Mouse (Mus musculus) lung, postnatal 0 days (tissue): ENCODE measurements at regions not wholly inside any gene's neighbourhood (a gene's known extent, or its start where the extent isn't known, plus 50 kb on each side); places are given as distances from the start of the nearest gene placed in this dataset.
A peak's percentile ranks its signal among the peaks of the same experiment; 100 is the strongest.

ENCODE experiments used
- ATAC-seq: fragments of 200-750 bp; cut with Nextera tagmentation; 2 replicates; pipeline ENCODE4 v1.8.0; 2017; ENCODE audit warnings: moderate library complexity
- DNase-seq: peaks from one replicate; pipeline ENCODE4 v3.0.0-alpha.2; 2016; ENCODE audit warnings: low spot score
- H3K27ac ChIP-seq: fragments of 300-500 bp; sonication (generic); 2 replicates; pipeline ENCODE4 v1.5.1; 2014; ENCODE audit warnings: antibody characterized with exemption, mild to moderate bottlenecking, low read length, mixed read lengths
- H3K27me3 ChIP-seq: fragments of 300-500 bp; sonication (generic); replicated peaks from 2 replicates; pipeline ENCODE4 v1.6.1; 2014; ENCODE audit warnings: low read length, mixed read lengths; ENCODE audit not compliant: insufficient read depth
- H3K36me3 ChIP-seq: fragments of 300-500 bp; sonication (generic); 2 replicates; pipeline ENCODE4 v1.6.1; 2014; ENCODE audit warnings: low read length, mixed read lengths; ENCODE audit not compliant: insufficient read depth
- H3K4me1 ChIP-seq: fragments of 300-500 bp; sonication (generic); 2 replicates; pipeline ENCODE4 v1.6.1; 2014; ENCODE audit warnings: antibody characterized with exemption, low read depth, low read length, mixed read lengths; ENCODE audit not compliant: insufficient read depth
- H3K4me2 ChIP-seq: fragments of 300-500 bp; sonication (generic); replicated peaks from 2 replicates; pipeline ENCODE4 v1.6.1; 2014; ENCODE audit warnings: low read depth, mild to moderate bottlenecking, low read length, moderate library complexity, mixed read lengths
- H3K4me3 ChIP-seq: fragments of 300-500 bp; sonication (generic); 2 replicates; pipeline ENCODE4 v1.5.1; 2014; ENCODE audit warnings: low read depth, low read length
- H3K9ac ChIP-seq: fragments of 300-500 bp; sonication (generic); replicated peaks from 2 replicates; pipeline ENCODE4 v1.6.1; 2014; ENCODE audit warnings: low read depth, mild to moderate bottlenecking
- H3K9me3 ChIP-seq: fragments of 300-500 bp; sonication (generic); 2 replicates; pipeline ENCODE4 v1.6.1; 2016; ENCODE audit warnings: low read length, mixed read lengths
- CTCF ChIP-seq: IDR thresholded peaks from 2 replicates; pipeline ENCODE4 v1.5.1; 2016; ENCODE audit warnings: antibody characterized with exemption, mild to moderate bottlenecking
- EP300 ChIP-seq: IDR thresholded peaks from 2 replicates; pipeline ENCODE4 v1.6.1; 2016; ENCODE audit warnings: antibody characterized with exemption, mild to moderate bottlenecking, control low read depth
- WGBS: fragments of 180-500 bp; shearing (Covaris S2); extraction: QIAGEN DNeasy Blood & Tissue Kit; methylation state at CpG from one replicate; pipeline ENCODE4 v1.1.7; 2014; 5-methylcytosine and 5-hydroxymethylcytosine counted together

GRCm38 (mm10) chr16:27138384-27138783 lies 146.9 kb upstream of the Gmnc start:
- WGBS = 67% methylated on average over 5 of the region's 5 CpGs
- no peak for TF ChIP-seq EP300
- no peak for TF ChIP-seq CTCF

GRCm38 (mm10) chr16:27138987-27139386 lies 147.5 kb upstream of the Gmnc start:
- Histone ChIP-seq H3K9me3 (no peaks in the 10 kb centered on the region), H3K4me3 (no peak overlapping the region), H3K36me3 (no peaks in the 10 kb centered on the region), H3K4me2 (no peak overlapping the region), H3K27me3 (no peaks in the 10 kb centered on the region), H3K27ac (no peak overlapping the region), H3K9ac (no peak overlapping the region), H3K4me1 (no peaks in the 10 kb centered on the region)
- no peak for ATAC-seq
- TF ChIP-seq EP300 (no peak), CTCF (peak; percentile 46)
- peak; percentile 56 for DNase-seq
- WGBS = 11% methylated on average over 1 of the region's 1 CpGs

More at GRCm38 (mm10) chr16:27138384-27138783, 146.9 kb upstream of the Gmnc start:
- no peak overlapping the region for H3K27ac ChIP-seq
- ATAC-seq = no peak
- H3K27me3 ChIP-seq = no peaks in the 10 kb centered on the region
- no peak for DNase-seq
- H3K36me3 ChIP-seq = no peaks in the 10 kb centered on the region
- no peaks in the 10 kb centered on the region for H3K9me3 ChIP-seq
- no peak overlapping the region for H3K4me2 ChIP-seq
- H3K4me3 ChIP-seq = no peak overlapping the region
- no peaks in the 10 kb centered on the region for H3K4me1 ChIP-seq
- H3K9ac ChIP-seq = no peak overlapping the region

- Histone ChIP-seq H3K4me3 (no peak overlapping the region), H3K36me3 (no peaks in the 10 kb centered on the region), H3K9ac (no peak overlapping the region), H3K4me1 (no peaks in the 10 kb centered on the region), H3K4me2 (no peak overlapping the region), H3K9me3 (no peaks in the 10 kb centered on the region), H3K27me3 (no peaks in the 10 kb centered on the region), H3K27ac (no peak overlapping the region)
- WGBS = 6% methylated on average over 3 of the region's 3 CpGs
- no peak for TF ChIP-seq EP300
- TF ChIP-seq CTCF = peak; percentile 79
- DNase-seq (peak; percentile 40), ATAC-seq (no peak)
Observed at GRCm38 (mm10) chr16:27140037-27140436, 148.6 kb upstream of the Gmnc start.

GRCm38 (mm10) chr16:27155805-27156204 lies 151.5 kb upstream of the Ostn start:
- Histone ChIP-seq H3K9ac (no peak overlapping the region), H3K27me3 (no peaks in the 10 kb centered on the region), H3K36me3 (no peaks in the 10 kb centered on the region), H3K4me1 (no peaks in the 10 kb centered on the region), H3K9me3 (no peaks in the 10 kb centered on the region), H3K4me3 (no peak overlapping the region), H3K4me2 (no peak overlapping the region), H3K27ac (no peak overlapping the region)
- WGBS = 67% methylated on average over 4 of the region's 4 CpGs
- ATAC-seq = no peak
- no peak for DNase-seq
- TF ChIP-seq CTCF (no peak), EP300 (no peak)

- H3K27me3 ChIP-seq = no peaks in the 10 kb centered on the region
- H3K9me3 ChIP-seq = no peaks in the 10 kb centered on the region
- TF ChIP-seq CTCF (no peak), EP300 (no peak)
- H3K9ac ChIP-seq = no peak overlapping the region
- no peak overlapping the region for H3K27ac ChIP-seq
- no peaks in the 10 kb centered on the region for H3K36me3 ChIP-seq
- H3K4me1 ChIP-seq = no peaks in the 10 kb centered on the region
- no peak overlapping the region for H3K4me3 ChIP-seq
- DNase-seq = no peak
- 69% methylated on average over 2 of the region's 2 CpGs for WGBS
- no peak for ATAC-seq
- no peak overlapping the region for H3K4me2 ChIP-seq
Observed at GRCm38 (mm10) chr16:27195650-27196049, 111.6 kb upstream of the Ostn start.
